Mouse (Mus musculus) 416B (cell line): ENCODE measurements at regions not wholly inside any gene's neighbourhood (a gene's known extent, or its start where the extent isn't known, plus 50 kb on each side); places are given as distances from the start of the nearest gene placed in this dataset.
A peak's percentile ranks its signal among the peaks of the same experiment; 100 is the strongest.

ENCODE experiments used
- DNase-seq: peaks from one replicate; pipeline ENCODE4 v3.0.0; 2011; ENCODE audit warnings: low read depth

- DNase-seq, result no peak
These were observed 466.5 kb downstream of the Lrfn5 start for GRCm38 (mm10) chr12:61989471-61989870.

GRCm38 (mm10) chr12:61993858-61994257 is 470.9 kb downstream of the Lrfn5 start:
- DNase-seq, result peak; percentile 43

- peak; percentile 91 for DNase-seq
These were observed 471.3 kb downstream of the Lrfn5 start for GRCm38 (mm10) chr12:61994294-61994693.

GRCm38 (mm10) chr12:62013351-62013750 is 490.4 kb downstream of the Lrfn5 start:
- no peak for DNase-seq

GRCm38 (mm10) chr12:62017676-62018075 is 494.7 kb downstream of the Lrfn5 start:
- peak; percentile 84 for DNase-seq
